Mouse (Mus musculus) neural tube, embryonic 12.5 days (tissue): ENCODE measurements around the gene Tuba1c. TPM values are rescaled to one million over a fixed set of nuclear protein-coding genes. Genes with fewer than 3 reads are reported as not detected.
"Not testable (repeated sequence)": the region's sequence is repeated elsewhere in the genome, so short reads cannot be mapped to it uniquely, and the experiment has no call there.

Experiments used
- ATAC-seq: fragments of 200-750 bp; cut with Nextera tagmentation; 2 replicates; pipeline ENCODE4 v1.8.0; 2017; ENCODE audit warnings: low read depth, mild to moderate bottlenecking, moderate TSS enrichment, moderate library complexity; ENCODE audit not compliant: low FRiP score
- H3K27ac ChIP-seq: fragments of 300-500 bp; sonication (generic); 2 replicates; pipeline ENCODE4 v1.5.1; 2016
- H3K27me3 ChIP-seq: fragments of 300-500 bp; sonication (generic); replicated peaks from 2 replicates; pipeline ENCODE4 v1.6.1; 2016; ENCODE audit warnings: mild to moderate bottlenecking
- H3K36me3 ChIP-seq: fragments of 300-500 bp; sonication (generic); 2 replicates; pipeline ENCODE4 v1.6.1; 2016; ENCODE audit warnings: mild to moderate bottlenecking
- H3K4me1 ChIP-seq: fragments of 300-500 bp; sonication (generic); 2 replicates; pipeline ENCODE4 v1.6.1; 2016
- H3K4me2 ChIP-seq: fragments of 300-500 bp; sonication (generic); replicated peaks from 2 replicates; pipeline ENCODE4 v1.6.1; 2016; ENCODE audit warnings: mild to moderate bottlenecking
- H3K4me3 ChIP-seq: fragments of 300-500 bp; sonication (generic); 2 replicates; pipeline ENCODE4 v1.5.1; 2016
- H3K9ac ChIP-seq: fragments of 300-500 bp; sonication (generic); 2 replicates; pipeline ENCODE4 v1.6.1; 2016; ENCODE audit warnings: mild to moderate bottlenecking
- H3K9me3 ChIP-seq: fragments of 300-500 bp; sonication (generic); 2 replicates; pipeline ENCODE4 v1.6.1; 2016; ENCODE audit warnings: mild to moderate bottlenecking
- WGBS: fragments of 180-500 bp; shearing (Covaris S2); methylation state at CpG from one replicate; pipeline ENCODE4 v1.1.7; 2016; 5-methylcytosine and 5-hydroxymethylcytosine counted together
- polyA plus RNA-seq: library from polyadenylated mRNA; unstranded; fragments of >200 nt; fragmentation: Nextera tagmentation; extraction: Ambion mirVana; gene quantifications from 2 replicates; pipeline ENCODE4 v1.2.1, GENCODE M21; 2016

Gene Tuba1c
- polyA plus RNA-seq, 1 experiment from 2014 or later = 62.0 TPM

- no peak for ATAC-seq
- Histone ChIP-seq H3K27ac (no peak overlapping the region), H3K27me3 (peaks cover 63% of the 10 kb centered on the region), H3K4me1 (peaks cover 24% of the 10 kb centered on the region), H3K9me3 (no peaks in the 10 kb centered on the region), H3K4me2 (peak overlapping the region; percentile 27), H3K9ac (no peak overlapping the region), H3K4me3 (no peak overlapping the region), H3K36me3 (no peaks in the 10 kb centered on the region)
- 8% methylated on average over 9 of the region's 9 CpGs for WGBS
These were observed 23.7 kb downstream of the Tuba1c start for GRCm38 (mm10) chr15:99053373-99053772.

GRCm38 (mm10) chr15:99055040-99055439, 25.3 kb downstream of the Tuba1c start, which contains the start of gene Prph:
TSS of gene Prph (plus strand) at chr15:99055174.
- Histone ChIP-seq H3K36me3 (no peaks in the 10 kb centered on the region), H3K27me3 (peaks cover 77% of the 10 kb centered on the region), H3K9ac (peak within 1 kb of the TSS; percentile 38; the same call in 1 of the 2 replicates), H3K27ac (no peak within 1 kb of the TSS), H3K4me1 (peaks cover 24% of the 10 kb centered on the region), H3K4me3 (peak within 1 kb of the TSS; percentile 37), H3K4me2 (peak within 1 kb of the TSS; percentile 63), H3K9me3 (no peaks in the 10 kb centered on the region)
- WGBS = 2% methylated on average over 30 of the region's 30 CpGs
- no peak for ATAC-seq

GRCm38 (mm10) chr15:99055511-99055961, 25.8 kb downstream of the Tuba1c start:
- no peaks in the 10 kb centered on the region for H3K36me3 ChIP-seq
- H3K4me3 ChIP-seq = peak overlapping the region; percentile 37
- H3K4me1 ChIP-seq = peaks cover 24% of the 10 kb centered on the region
- ATAC-seq = no peak
- H3K27ac ChIP-seq = no peak overlapping the region
- 1% methylated on average over 37 of the region's 37 CpGs for WGBS
- H3K4me2 ChIP-seq = peak overlapping the region; percentile 63
- H3K27me3 ChIP-seq = peaks cover 74% of the 10 kb centered on the region
- no peaks in the 10 kb centered on the region for H3K9me3 ChIP-seq
- H3K9ac ChIP-seq = peak overlapping the region; percentile 38; the same call in 1 of the 2 replicates

GRCm38 (mm10) chr15:99056332-99056731, 26.6 kb downstream of the Tuba1c start:
- Histone ChIP-seq H3K27ac (no peak overlapping the region), H3K4me1 (peaks cover 24% of the 10 kb centered on the region), H3K36me3 (no peaks in the 10 kb centered on the region), H3K9me3 (no peaks in the 10 kb centered on the region), H3K27me3 (peaks cover 79% of the 10 kb centered on the region), H3K4me3 (peak overlapping the region; percentile 37), H3K4me2 (peak overlapping the region; percentile 63), H3K9ac (no peak overlapping the region; the same call in 1 of the 2 replicates)
- 7% methylated on average over 14 of the region's 14 CpGs for WGBS
- ATAC-seq = no peak

- Histone ChIP-seq H3K9me3 (no peaks in the 10 kb centered on the region), H3K4me1 (no peaks in the 10 kb centered on the region), H3K9ac (no peak overlapping the region), H3K27me3 (0 out of 2 replicates have a peak, but pooled peaks cover 6% of the 10 kb centered on the region), H3K27ac (no peak overlapping the region), H3K4me2 (no peak overlapping the region), H3K36me3 (no peaks in the 10 kb centered on the region), H3K4me3 (no peak overlapping the region)
- no peak for ATAC-seq
- WGBS = 82% methylated on average over 12 of the region's 12 CpGs
These were observed 36.0 kb downstream of the Tuba1c start for GRCm38 (mm10) chr15:99065557-99066165.

GRCm38 (mm10) chr15:99071988-99072387, 42.3 kb downstream of the Tuba1c start:
- Histone ChIP-seq H3K9me3 (no peaks in the 10 kb centered on the region), H3K4me2 (no peak overlapping the region), H3K4me3 (no peak overlapping the region), H3K27ac (no peak overlapping the region), H3K9ac (no peak overlapping the region), H3K4me1 (peaks cover 16% of the 10 kb centered on the region), H3K36me3 (0 out of 2 replicates have a peak, but pooled peaks cover under 1% of the 10 kb centered on the region), H3K27me3 (no peaks in the 10 kb centered on the region)
- WGBS = 94% methylated on average over 1 of the region's 1 CpGs
- no peak for ATAC-seq

- H3K9me3 ChIP-seq = no peaks in the 10 kb centered on the region
- 24% methylated on average over 9 of the region's 9 CpGs for WGBS
- H3K4me1 ChIP-seq = peaks cover 28% of the 10 kb centered on the region
- H3K4me2 ChIP-seq = peak within 1 kb of the TSS; percentile 83
- H3K27me3 ChIP-seq = no peaks in the 10 kb centered on the region
- no peak; the same call in 1 of the 2 replicates for ATAC-seq
- H3K9ac ChIP-seq = peak within 1 kb of the TSS; percentile 74
- peaks cover 19% of the 10 kb centered on the region for H3K36me3 ChIP-seq
- H3K4me3 ChIP-seq = peak within 1 kb of the TSS; percentile 55
- H3K27ac ChIP-seq = peak within 1 kb of the TSS; percentile 91
These were observed 44.4 kb downstream of the Tuba1c start, which contains the start of gene Troap for GRCm38 (mm10) chr15:99074019-99074599. TSS of gene Troap (plus strand) at chr15:99074575.

GRCm38 (mm10) chr15:99074600-99075333, 45.1 kb downstream of the Tuba1c start:
- ATAC-seq = peak; percentile 98
- WGBS = under 1% methylated on average over 44 of the region's 44 CpGs
- peak overlapping the region; percentile 83 for H3K4me2 ChIP-seq
- no peaks in the 10 kb centered on the region for H3K27me3 ChIP-seq
- H3K4me1 ChIP-seq = peaks cover 28% of the 10 kb centered on the region
- H3K4me3 ChIP-seq = peak overlapping the region; percentile 55
- H3K9me3 ChIP-seq = no peaks in the 10 kb centered on the region
- peaks cover 19% of the 10 kb centered on the region for H3K36me3 ChIP-seq
- H3K27ac ChIP-seq = peak overlapping the region; percentile 91
- peak overlapping the region; percentile 74 for H3K9ac ChIP-seq

GRCm38 (mm10) chr15:99076011-99076410, 46.3 kb downstream of the Tuba1c start:
- not testable (repeated sequence) for H3K9me3 ChIP-seq, H3K4me3 ChIP-seq, ATAC-seq, H3K27me3 ChIP-seq, H3K9ac ChIP-seq, H3K27ac ChIP-seq
- Histone ChIP-seq H3K4me1 (peaks cover 28% of the 10 kb centered on the region), H3K36me3 (peaks cover 30% of the 10 kb centered on the region), H3K4me2 (peak overlapping the region; percentile 83)
- 98% methylated on average over 3 of the region's 3 CpGs for WGBS

- no peak overlapping the region for H3K4me3 ChIP-seq
- H3K27ac ChIP-seq = no peak overlapping the region
- H3K4me1 ChIP-seq = peaks cover 28% of the 10 kb centered on the region
- peaks cover 7% of the 10 kb centered on the region; the same call in 1 of the 2 replicates for H3K27me3 ChIP-seq
- H3K9me3 ChIP-seq = no peaks in the 10 kb centered on the region
- no peak overlapping the region for H3K9ac ChIP-seq
- no peak overlapping the region for H3K4me2 ChIP-seq
- whole genome bisulfite sequencing = 86% methylated on average over 15 of the region's 15 CpGs
- H3K36me3 ChIP-seq = peaks cover 48% of the 10 kb centered on the region
- no peak for ATAC-seq
These were observed 48.7 kb downstream of the Tuba1c start for GRCm38 (mm10) chr15:99078181-99078910.

- Histone ChIP-seq H3K27ac (no peak overlapping the region), H3K4me2 (no peak overlapping the region), H3K4me3 (no peak overlapping the region), H3K27me3 (peaks cover 19% of the 10 kb centered on the region), H3K4me1 (peaks cover 22% of the 10 kb centered on the region), H3K36me3 (peaks cover 48% of the 10 kb centered on the region), H3K9ac (no peak overlapping the region), H3K9me3 (no peaks in the 10 kb centered on the region)
- ATAC-seq = no peak
- WGBS = 94% methylated on average over 3 of the region's 3 CpGs
These were observed 50.1 kb downstream of the Tuba1c start for GRCm38 (mm10) chr15:99079804-99080203.
